Mouse (Mus musculus) hindbrain, embryonic 14.5 days (tissue): ENCODE measurements around the gene Tmem132d. TPM values are rescaled to one million over a fixed set of nuclear protein-coding genes. Genes with fewer than 3 reads are reported as not detected.

Source experiments
- ATAC-seq: fragments of 200-750 bp; cut with Nextera tagmentation; 2 replicates; pipeline ENCODE4 v1.8.0; 2017; ENCODE audit warnings: moderate number of reproducible peaks, mild to moderate bottlenecking, moderate TSS enrichment, moderate library complexity; ENCODE audit not compliant: low FRiP score
- DNase-seq: peaks from one replicate; pipeline ENCODE4 v3.0.0-alpha.2; 2015; ENCODE audit warnings: low spot score
- H3K27ac ChIP-seq: fragments of 300-500 bp; sonication (generic); 2 replicates; pipeline ENCODE4 v1.5.1; 2014; ENCODE audit warnings: mild to moderate bottlenecking, moderate library complexity
- H3K27me3 ChIP-seq: fragments of 300-500 bp; sonication (generic); 2 replicates; pipeline ENCODE4 v1.6.1; 2014; ENCODE audit warnings: mild to moderate bottlenecking, low read length, mixed read lengths; ENCODE audit not compliant: control insufficient read depth, insufficient read depth
- H3K36me3 ChIP-seq: fragments of 300-500 bp; sonication (generic); replicated peaks from 2 replicates; pipeline ENCODE4 v1.6.1; 2014; ENCODE audit not compliant: control insufficient read depth, insufficient read depth
- H3K4me1 ChIP-seq: fragments of 300-500 bp; sonication (generic); replicated peaks from 2 replicates; pipeline ENCODE4 v1.6.1; 2014; ENCODE audit warnings: antibody characterized with exemption, low read length, mixed read lengths; ENCODE audit not compliant: control insufficient read depth, insufficient read depth
- H3K4me2 ChIP-seq: fragments of 300-500 bp; sonication (generic); replicated peaks from 2 replicates; pipeline ENCODE4 v1.6.1; 2014; ENCODE audit warnings: mild to moderate bottlenecking, moderate library complexity
- H3K4me3 ChIP-seq: fragments of 300-500 bp; sonication (generic); replicated peaks from 2 replicates; pipeline ENCODE4 v1.5.1; 2014; ENCODE audit warnings: mild to moderate bottlenecking, low read length
- H3K9ac ChIP-seq: fragments of 300-500 bp; sonication (generic); 2 replicates; pipeline ENCODE4 v1.6.1; 2014
- H3K9me3 ChIP-seq: fragments of 300-500 bp; sonication (generic); 2 replicates; pipeline ENCODE4 v1.6.1; 2016; ENCODE audit warnings: low read length; ENCODE audit not compliant: control insufficient read depth
- WGBS: fragments of 180-500 bp; shearing (Covaris S2); extraction: QIAGEN DNeasy Blood & Tissue Kit; methylation state at CpG from one replicate; pipeline ENCODE4 v1.1.7; 2014; 5-methylcytosine and 5-hydroxymethylcytosine counted together
- polyA plus RNA-seq: library from polyadenylated mRNA; unstranded; fragments of >200 nt; fragmentation: Nextera tagmentation; extraction: Ambion mirVana; gene quantifications from 2 replicates; pipeline ENCODE4 v1.2.1, GENCODE M21; 2014

Tmem132d gene
- polyA plus RNA-seq, 1 experiment from 2014 or later: 4.5 TPM

- no peak overlapping the region for H3K9ac ChIP-seq
- no peaks in the 10 kb centered on the region for H3K9me3 ChIP-seq
- no peak for ATAC-seq
- no peak overlapping the region for H3K4me2 ChIP-seq
- H3K27ac ChIP-seq: no peak overlapping the region
- no peaks in the 10 kb centered on the region for H3K27me3 ChIP-seq
- H3K4me1 ChIP-seq: no peaks in the 10 kb centered on the region
- DNase-seq: no peak
- 72% methylated on average over 2 of the region's 2 CpGs for WGBS
- no peaks in the 10 kb centered on the region for H3K36me3 ChIP-seq
- H3K4me3 ChIP-seq: no peak overlapping the region
These were observed 130.5 kb downstream of the Tmem132d start for GRCm38 (mm10) chr5:128302387-128302786.

- DNase-seq: no peak
- no peak overlapping the region for H3K27ac ChIP-seq
- no peaks in the 10 kb centered on the region for H3K9me3 ChIP-seq
- no peak overlapping the region for H3K4me2 ChIP-seq
- no peaks in the 10 kb centered on the region for H3K27me3 ChIP-seq
- no peak overlapping the region for H3K4me3 ChIP-seq
- WGBS: 11% methylated on average over 2 of the region's 2 CpGs
- no peak overlapping the region for H3K9ac ChIP-seq
- no peaks in the 10 kb centered on the region for H3K4me1 ChIP-seq
- ATAC-seq: no peak
- no peaks in the 10 kb centered on the region for H3K36me3 ChIP-seq
These were observed 141.7 kb downstream of the Tmem132d start for GRCm38 (mm10) chr5:128291191-128291590.

- Histone ChIP-seq H3K9ac (no peak overlapping the region), H3K4me3 (no peak overlapping the region), H3K4me1 (no peaks in the 10 kb centered on the region), H3K27ac (no peak overlapping the region), H3K9me3 (peaks cover 7% of the 10 kb centered on the region; the same call in 1 of the 2 replicates), H3K4me2 (no peak overlapping the region), H3K36me3 (no peaks in the 10 kb centered on the region), H3K27me3 (no peaks in the 10 kb centered on the region)
- ATAC-seq: no peak
- 10% methylated on average over 6 of the region's 6 CpGs for WGBS
- DNase-seq: no peak
These were observed 159.6 kb downstream of the Tmem132d start for GRCm38 (mm10) chr5:128273255-128273654.

GRCm38 (mm10) chr5:128267366-128267765, 165.5 kb downstream of the Tmem132d start:
- H3K9ac ChIP-seq: no peak overlapping the region
- no peak overlapping the region for H3K4me3 ChIP-seq
- no peak for ATAC-seq
- no peak overlapping the region for H3K27ac ChIP-seq
- no peaks in the 10 kb centered on the region for H3K27me3 ChIP-seq
- 96% methylated on average over 6 of the region's 6 CpGs for WGBS
- peaks cover 7% of the 10 kb centered on the region; the same call in 1 of the 2 replicates for H3K9me3 ChIP-seq
- H3K4me1 ChIP-seq: no peaks in the 10 kb centered on the region
- H3K4me2 ChIP-seq: no peak overlapping the region
- H3K36me3 ChIP-seq: no peaks in the 10 kb centered on the region
- DNase-seq: no peak

- Histone ChIP-seq H3K36me3 (no peaks in the 10 kb centered on the region), H3K27ac (no peak overlapping the region), H3K9me3 (0 out of 2 replicates have a peak, but pooled peaks cover 4% of the 10 kb centered on the region), H3K27me3 (no peaks in the 10 kb centered on the region), H3K4me3 (no peak overlapping the region), H3K4me2 (no peak overlapping the region), H3K4me1 (no peaks in the 10 kb centered on the region), H3K9ac (no peak overlapping the region)
- ATAC-seq (no peak), DNase-seq (no peak)
- WGBS: 70% methylated on average over 4 of the region's 4 CpGs
These were observed 188.7 kb downstream of the Tmem132d start for GRCm38 (mm10) chr5:128244219-128244618.

GRCm38 (mm10) chr5:128236638-128237335, 196.1 kb downstream of the Tmem132d start:
- H3K9ac ChIP-seq: no peak overlapping the region
- no peak for DNase-seq
- no peaks in the 10 kb centered on the region for H3K36me3 ChIP-seq
- ATAC-seq: no peak
- no peaks in the 10 kb centered on the region for H3K27me3 ChIP-seq
- H3K27ac ChIP-seq: no peak overlapping the region
- H3K4me1 ChIP-seq: no peaks in the 10 kb centered on the region
- WGBS: 57% methylated on average over 9 of the region's 9 CpGs
- H3K4me3 ChIP-seq: no peak overlapping the region
- H3K4me2 ChIP-seq: no peak overlapping the region
- 0 out of 2 replicates have a peak, but pooled peaks cover 4% of the 10 kb centered on the region for H3K9me3 ChIP-seq

GRCm38 (mm10) chr5:128235611-128236010, 197.3 kb downstream of the Tmem132d start:
- no peaks in the 10 kb centered on the region for H3K4me1 ChIP-seq
- DNase-seq: no peak
- ATAC-seq: no peak
- no peak overlapping the region for H3K4me2 ChIP-seq
- no peak overlapping the region for H3K4me3 ChIP-seq
- 0 out of 2 replicates have a peak, but pooled peaks cover 4% of the 10 kb centered on the region for H3K9me3 ChIP-seq
- 78% methylated on average over 1 of the region's 1 CpGs for WGBS
- H3K9ac ChIP-seq: no peak overlapping the region
- H3K36me3 ChIP-seq: no peaks in the 10 kb centered on the region
- no peak overlapping the region for H3K27ac ChIP-seq
- no peaks in the 10 kb centered on the region for H3K27me3 ChIP-seq

GRCm38 (mm10) chr5:128233101-128233500, 199.8 kb downstream of the Tmem132d start:
- Histone ChIP-seq H3K36me3 (no peaks in the 10 kb centered on the region), H3K4me3 (no peak overlapping the region), H3K9ac (no peak overlapping the region), H3K27me3 (no peaks in the 10 kb centered on the region), H3K9me3 (no peaks in the 10 kb centered on the region), H3K4me1 (0 out of 2 replicates have a peak, but pooled peaks cover 6% of the 10 kb centered on the region), H3K27ac (no peak overlapping the region), H3K4me2 (no peak overlapping the region)
- DNase-seq: no peak
- ATAC-seq: no peak

- Histone ChIP-seq H3K36me3 (no peaks in the 10 kb centered on the region), H3K27ac (no peak overlapping the region), H3K4me3 (no peak overlapping the region), H3K9ac (no peak overlapping the region), H3K9me3 (no peaks in the 10 kb centered on the region), H3K4me2 (no peak overlapping the region), H3K27me3 (no peaks in the 10 kb centered on the region), H3K4me1 (no peaks in the 10 kb centered on the region)
- no peak for DNase-seq
- no peak for ATAC-seq
These were observed 214.6 kb downstream of the Tmem132d start for GRCm38 (mm10) chr5:128218281-128218680.

- no peak for ATAC-seq
- Histone ChIP-seq H3K27ac (no peak overlapping the region), H3K4me2 (no peak overlapping the region), H3K36me3 (no peaks in the 10 kb centered on the region), H3K9ac (no peak overlapping the region), H3K4me3 (no peak overlapping the region), H3K4me1 (no peaks in the 10 kb centered on the region), H3K9me3 (no peaks in the 10 kb centered on the region), H3K27me3 (no peaks in the 10 kb centered on the region)
- WGBS: 92% methylated on average over 5 of the region's 5 CpGs
- DNase-seq: no peak
These were observed 221.8 kb downstream of the Tmem132d start for GRCm38 (mm10) chr5:128211125-128211524.
